Mouse (Mus musculus): ENCODE results near the gene Irf3.
A peak's percentile ranks its signal among the peaks of the same experiment; 100 is the strongest.

Gene Irf3

DNA sequence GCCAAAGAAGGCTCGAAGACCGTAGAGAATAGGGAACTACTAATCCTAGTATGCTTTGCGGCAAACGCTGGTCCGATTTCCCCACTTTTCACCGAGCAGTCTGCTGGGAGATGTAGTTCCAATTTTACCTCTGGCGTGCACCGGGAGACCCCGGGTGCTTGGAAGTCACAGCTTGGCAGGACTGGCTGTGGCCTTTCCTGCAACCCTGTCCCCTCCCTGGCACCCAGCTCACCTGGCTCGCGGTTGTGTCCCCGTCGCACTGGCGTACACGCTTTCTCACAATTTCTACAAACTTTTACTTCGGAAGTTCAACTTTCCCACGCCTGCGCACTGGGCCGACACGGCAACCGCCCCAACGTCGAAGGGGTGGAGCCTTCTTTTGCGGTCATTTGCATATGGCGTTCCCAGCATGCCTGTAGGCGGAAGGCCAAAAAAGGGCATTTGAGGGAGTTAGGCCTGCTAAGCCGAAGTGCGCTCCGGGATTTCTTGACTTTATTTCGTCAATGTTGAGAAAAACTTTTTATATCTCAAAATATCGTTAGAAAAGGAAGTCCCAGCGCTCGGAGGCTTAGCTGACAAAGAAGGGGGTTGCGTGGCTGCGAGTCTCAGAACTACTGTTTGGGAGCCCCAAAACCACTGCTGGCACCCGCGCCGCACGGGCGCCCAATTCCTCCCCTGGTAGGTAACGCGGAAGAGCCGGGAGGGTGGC, at the start of gene Irf3:
Irf3 (plus strand) TSS at position 418 of the 709 bp plus-strand sequence.
- peak; percentile 99 for DNase-seq (ENCODE audit: low read depth, low spot score)

DNA sequence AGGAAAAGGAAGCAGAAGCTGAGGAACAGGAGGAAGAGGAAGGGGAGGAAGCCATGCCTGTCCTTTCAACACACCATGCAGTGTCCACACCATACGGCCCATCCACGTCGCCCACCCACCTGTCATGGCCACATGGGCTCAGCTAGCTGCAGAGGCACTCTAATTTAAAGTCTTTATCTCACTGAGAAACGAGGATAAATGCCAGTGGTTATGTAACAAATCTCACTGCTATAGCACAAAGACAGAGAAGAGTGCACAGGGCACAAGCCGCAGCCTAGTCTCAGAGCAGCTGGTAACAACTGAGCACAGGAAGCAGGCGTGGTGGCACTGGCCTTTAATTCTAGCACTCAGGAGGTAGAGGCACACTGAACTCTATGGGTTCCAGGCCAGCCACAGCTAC, 47.5 kb upstream of the Irf3 start:
- peak; percentile 64 for DNase-seq (ENCODE audit: low read depth, low spot score)

GRCm38 (mm10) chr7:44951960-44952359, 45.5 kb upstream of the Irf3 start:
- peak; percentile 54 for DNase-seq (ENCODE audit: low read depth, low spot score)

DNA sequence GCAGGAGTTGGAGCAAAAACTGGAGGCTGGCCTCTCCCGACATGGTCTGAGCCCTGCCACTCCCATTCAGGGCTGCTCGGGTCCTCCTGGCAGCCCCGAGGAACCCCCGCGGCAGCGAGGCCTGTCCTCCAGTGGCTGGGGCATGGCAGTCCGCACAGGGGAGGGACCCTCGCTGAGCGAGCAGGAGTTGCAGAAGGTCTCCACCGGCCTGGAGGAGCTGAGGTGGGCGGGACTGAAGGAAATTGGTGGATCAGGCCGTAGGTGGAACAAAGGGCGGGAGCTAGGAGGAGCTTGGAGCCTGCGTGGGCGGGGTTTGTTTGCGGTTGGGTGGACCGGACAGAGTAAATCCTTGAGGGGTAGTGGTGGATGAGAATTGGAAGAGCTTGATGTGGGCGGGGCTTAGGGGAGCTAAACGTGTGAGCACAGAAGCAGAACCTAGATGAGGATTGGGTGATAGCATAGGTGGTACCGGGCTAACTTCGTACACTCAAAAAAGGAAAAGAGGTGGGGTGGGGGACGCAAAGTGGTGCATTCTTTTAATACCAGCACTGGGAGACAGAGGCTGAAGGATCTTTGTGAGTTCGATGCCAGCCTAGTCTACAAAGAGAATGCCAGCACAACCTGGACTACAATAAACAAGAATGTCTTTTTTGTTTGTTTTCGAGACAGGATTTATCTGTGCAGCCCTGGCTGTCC, 44.7 kb upstream of the Irf3 start:
- peak; percentile 95 for DNase-seq (ENCODE audit: low read depth, low spot score)

- DNase-seq (ENCODE audit: low read depth, low spot score), result no peak
Observed at GRCm38 (mm10) chr7:44953561-44953960, 43.9 kb upstream of the Irf3 start.

DNA sequence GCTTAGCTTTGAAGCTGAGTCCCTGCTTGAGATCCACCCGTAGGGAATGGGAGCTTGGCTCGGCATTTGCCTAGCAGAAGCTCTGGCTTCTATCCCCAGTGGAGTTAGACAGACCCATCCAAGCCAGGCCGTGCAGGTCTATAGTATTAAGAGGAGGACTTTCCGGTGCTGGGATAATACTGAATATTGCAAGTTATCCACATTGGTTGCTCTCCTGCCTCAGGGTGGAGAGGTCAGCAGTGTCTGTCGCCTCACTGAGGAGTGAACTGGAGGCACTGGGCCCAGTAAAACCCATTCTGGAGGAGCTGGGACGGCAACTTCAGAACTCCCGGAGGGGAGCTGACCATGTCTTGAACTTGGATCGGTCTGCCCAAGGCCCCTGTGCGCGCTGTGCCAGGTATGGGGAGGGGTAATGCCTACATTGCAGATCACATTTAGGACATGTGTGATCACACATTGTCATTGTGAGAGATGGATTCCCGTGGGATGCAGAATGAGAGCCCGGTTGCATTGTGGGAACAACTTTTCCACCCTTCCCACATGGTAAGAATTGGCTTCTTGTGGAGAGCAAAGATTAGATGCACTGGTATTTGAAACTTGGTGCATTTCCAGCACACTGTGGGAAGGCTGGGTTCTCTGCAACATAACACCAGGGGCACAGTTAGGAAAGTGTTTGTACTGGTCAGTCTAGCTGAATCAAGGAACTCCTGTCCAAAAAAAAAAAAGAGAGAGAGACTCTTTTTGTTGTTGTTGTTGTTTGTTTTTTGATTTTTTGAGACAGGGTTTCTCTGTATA, 43.2 kb upstream of the Irf3 start:
- peak; percentile 48 for DNase-seq (ENCODE audit: low read depth, low spot score)

DNA sequence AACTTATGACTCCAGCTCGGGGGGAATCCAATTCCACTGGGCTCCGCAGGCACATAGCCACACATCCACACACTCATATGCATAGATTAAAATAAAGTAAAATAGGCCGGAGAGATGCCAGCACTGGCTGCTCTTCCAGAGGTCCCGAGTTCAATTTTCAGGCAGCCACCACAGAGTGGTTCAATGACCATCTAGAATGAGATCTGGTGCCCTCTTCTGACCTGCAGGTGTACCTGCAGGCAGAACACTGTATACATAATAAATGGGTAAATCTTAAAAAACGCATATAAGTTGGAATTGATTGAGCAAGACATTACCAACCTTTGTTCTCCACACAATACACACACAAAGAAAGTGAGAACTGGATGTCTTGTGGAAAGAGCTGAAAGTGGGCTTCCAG, 41.8 kb upstream of the Irf3 start:
- DNase-seq (ENCODE audit: low read depth, low spot score), result peak; percentile 61

- no peak for DNase-seq (ENCODE audit: low read depth, low spot score)
Observed at GRCm38 (mm10) chr7:44956266-44956665, 41.2 kb upstream of the Irf3 start.

- DNase-seq (ENCODE audit: low read depth, low spot score), result no peak
Observed at GRCm38 (mm10) chr7:44957183-44957835, 40.1 kb upstream of the Irf3 start.

GRCm38 (mm10) chr7:44958208-44958607, 39.2 kb upstream of the Irf3 start:
- peak; percentile 83 for DNase-seq (ENCODE audit: low read depth, low spot score)

- DNase-seq (ENCODE audit: low read depth, low spot score), result no peak
Observed at GRCm38 (mm10) chr7:44959281-44959680, 38.2 kb upstream of the Irf3 start.

- DNase-seq (ENCODE audit: low read depth, low spot score), result no peak
Observed at GRCm38 (mm10) chr7:44959874-44960511, 37.5 kb upstream of the Irf3 start.

- DNase-seq (ENCODE audit: low read depth, low spot score), result no peak
Observed at GRCm38 (mm10) chr7:44960512-44960910, 36.9 kb upstream of the Irf3 start.

DNA sequence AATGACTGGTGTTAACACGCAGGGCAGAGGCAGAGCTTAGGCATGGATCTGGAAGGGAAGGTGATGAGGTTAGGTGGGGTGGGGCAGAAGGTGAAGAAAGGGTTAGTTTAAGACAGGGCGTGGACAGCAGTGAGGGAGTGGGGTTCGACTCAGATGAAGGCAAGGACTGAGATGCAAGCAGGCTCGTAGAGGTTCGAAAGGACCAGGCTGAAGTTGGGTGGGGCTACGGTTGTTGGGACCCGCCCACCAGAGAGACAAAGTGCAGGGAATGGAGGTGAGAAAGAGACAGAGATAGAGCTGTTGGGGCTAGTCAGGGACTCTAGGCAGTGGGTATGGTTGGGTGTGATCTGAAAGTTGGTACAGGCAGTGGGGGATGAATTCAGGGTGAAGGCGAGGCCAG, 35.1 kb upstream of the Irf3 start:
- DNase-seq (ENCODE audit: low read depth, low spot score), result no peak

GRCm38 (mm10) chr7:44962831-44963230, 34.6 kb upstream of the Irf3 start:
- no peak for DNase-seq (ENCODE audit: low read depth, low spot score)

DNA sequence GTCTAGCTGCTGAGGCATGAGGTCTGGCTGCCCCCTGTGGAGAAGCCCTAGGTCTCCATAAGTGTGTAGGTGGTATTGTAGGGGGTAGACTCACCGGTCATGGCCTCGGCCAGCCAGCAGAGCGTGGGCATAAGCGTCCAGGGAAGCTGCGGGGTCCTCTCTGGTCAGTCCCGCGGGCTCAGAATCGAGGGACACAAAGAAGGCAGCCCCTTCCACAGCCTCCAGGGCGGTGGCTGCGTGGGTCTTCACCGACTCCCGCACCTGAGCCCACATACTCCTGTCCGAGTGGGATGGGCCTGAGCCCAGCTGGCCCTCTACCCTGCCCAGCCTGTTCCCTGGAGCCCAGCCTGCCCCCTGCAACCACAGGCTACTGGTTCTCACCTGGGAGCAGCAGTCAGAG, 32.5 kb upstream of the Irf3 start:
- no peak for DNase-seq (ENCODE audit: low read depth, low spot score)

DNA sequence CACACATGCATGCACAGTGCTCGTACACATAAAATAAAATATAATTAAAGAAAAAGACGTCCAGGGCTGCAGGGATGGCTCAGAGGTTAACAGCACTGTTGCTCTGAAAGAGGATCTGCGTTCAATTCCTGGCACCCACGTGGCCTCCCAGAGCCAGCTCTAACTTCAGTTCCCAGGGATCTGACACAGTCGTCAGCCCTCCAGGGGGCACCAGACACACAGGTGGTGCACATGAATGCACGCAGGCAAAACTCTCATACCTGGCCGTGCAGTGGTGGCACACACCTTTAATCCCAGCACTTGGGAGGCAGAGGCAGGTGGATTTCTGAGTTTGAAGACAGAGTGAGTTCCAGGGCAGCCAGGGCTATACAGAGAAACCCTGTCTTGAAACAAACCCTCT, 31.5 kb upstream of the Irf3 start:
- DNase-seq (ENCODE audit: low read depth, low spot score), result no peak

GRCm38 (mm10) chr7:44966638-44967037, 30.8 kb upstream of the Irf3 start:
- DNase-seq (ENCODE audit: low read depth, low spot score), result no peak

GRCm38 (mm10) chr7:44970231-44970691, 27.2 kb upstream of the Irf3 start:
- DNase-seq (ENCODE audit: low read depth, low spot score), result peak; percentile 97

DNA sequence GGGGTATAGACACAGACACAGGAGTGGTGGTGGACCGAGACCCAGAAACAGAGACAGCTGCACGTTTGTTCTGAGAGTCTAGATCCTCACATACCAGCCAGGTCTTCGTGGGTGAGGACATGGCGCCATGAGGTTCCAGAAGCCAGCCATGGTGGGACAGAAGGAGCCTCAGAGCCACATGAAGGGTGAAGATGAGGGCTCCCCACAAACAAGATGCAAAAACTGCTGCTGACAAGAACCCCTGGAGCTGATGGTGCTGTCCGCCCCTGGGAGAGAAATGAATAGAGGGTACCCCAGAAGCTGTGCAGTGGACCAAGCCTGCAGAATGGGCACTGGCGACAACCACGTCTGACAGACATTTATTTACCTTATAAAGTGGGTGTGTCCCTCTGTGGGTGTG, 26.3 kb upstream of the Irf3 start:
- no peak for DNase-seq (ENCODE audit: low read depth, low spot score)

DNA sequence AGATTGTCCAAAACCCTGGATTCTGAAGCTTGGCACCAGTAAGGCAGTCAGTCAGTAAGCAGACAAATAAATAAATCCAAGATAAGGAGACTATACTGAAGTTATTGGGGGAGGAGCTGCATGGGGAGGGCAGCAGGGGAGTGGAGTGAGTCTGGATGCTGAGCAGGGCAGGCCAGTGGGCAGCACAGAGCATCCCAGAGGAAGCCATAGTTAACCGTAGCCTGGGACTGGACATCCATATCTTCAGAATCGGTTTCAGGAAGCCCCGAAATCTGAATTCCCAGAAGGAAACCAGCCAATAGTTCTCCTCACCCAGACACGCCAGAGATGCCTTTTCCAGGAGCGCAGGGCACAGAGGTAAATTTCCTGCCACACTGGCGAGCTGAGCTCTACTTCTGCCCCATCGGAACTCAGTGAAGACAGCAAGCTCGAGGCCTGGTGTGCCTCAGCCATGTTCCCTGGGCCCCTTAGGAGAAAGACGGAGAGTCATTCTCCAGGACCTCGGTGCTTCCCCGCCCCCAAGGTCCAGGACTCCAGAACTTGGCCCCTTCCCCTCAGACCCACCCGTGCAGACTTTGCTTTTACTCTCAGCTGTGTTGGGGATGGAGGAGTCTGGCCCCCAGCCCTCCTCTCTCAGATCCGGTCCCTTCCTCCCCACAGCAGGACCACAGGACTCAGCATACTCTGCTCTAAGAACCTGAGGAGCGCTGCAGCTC, 23.9 kb upstream of the Irf3 start:
- peak; percentile 47 for DNase-seq (ENCODE audit: low read depth, low spot score)
